Mouse (Mus musculus) left cerebral cortex, postnatal 25 days (tissue): ENCODE data around the gene Gad2. TPM values are rescaled to one million over a fixed set of nuclear protein-coding genes. Genes with fewer than 3 reads are reported as not detected.

Experiments used
- DNase-seq, 2 experiments: peaks; one replicate each; pipeline ENCODE4 v3.0.0; 2022; ENCODE audit warnings: low spot score in 2 of 2, mixed read lengths in 1 of 2
- intact Hi-C: fragments of 180-260 bp; cut with DNase I; formaldehyde crosslinking; loops from one replicate; pipeline ENCODE4 v1.15.1; 2025
- total RNA-seq, 2 experiments: library from RNA; stranded (reverse); gene quantifications; 2 replicates each; pipeline ENCODE4 v1.2.3; 2021

Gad2 gene
- total RNA-seq, 2 experiments from 2014 or later: 96.1 to 139 TPM

DNA sequence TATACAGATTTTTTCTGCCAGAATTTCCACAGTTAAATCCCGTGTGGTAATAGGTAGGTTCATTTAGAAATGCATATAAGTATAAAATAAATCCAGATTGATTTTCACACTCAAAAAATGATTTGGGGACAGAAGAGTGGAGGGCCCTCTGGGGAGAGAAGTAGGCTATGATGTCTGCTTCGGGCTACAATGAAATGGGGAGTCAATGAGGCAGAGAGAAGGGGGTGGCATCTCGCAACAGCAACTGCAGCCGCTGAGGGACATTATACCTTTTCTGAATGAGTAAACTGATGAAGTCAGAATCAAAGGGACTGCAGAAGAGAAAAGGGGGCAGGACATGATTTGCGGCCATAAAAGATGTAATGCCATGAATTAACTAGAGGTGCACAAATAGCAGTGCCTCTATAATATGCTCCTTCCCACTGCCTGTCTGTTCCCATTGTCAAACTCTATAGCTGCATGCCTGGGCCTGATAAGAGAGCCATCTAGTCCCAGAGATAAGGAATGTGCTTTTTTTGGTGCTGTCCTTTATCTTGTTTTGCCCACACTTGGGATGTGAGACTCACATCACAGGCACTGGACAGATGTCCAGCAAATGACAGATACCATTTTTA is 5.9 kb downstream of the Gad2 start:
- no peak for DNase-seq
- intact Hi-C loops: no loop called here

GRCm38 (mm10) chr2:22634766-22635165 is 12.8 kb downstream of the Gad2 start:
- intact Hi-C loops: loop anchor here (5.0 kb wide), 1 partner anchor 88 kb away; no protein-coding TSS in a partner anchor
- no peak for DNase-seq

- no peak for DNase-seq
- intact Hi-C loops: no loop called here
These were observed 24.1 kb downstream of the Gad2 start for GRCm38 (mm10) chr2:22646134-22646533.

GRCm38 (mm10) chr2:22648394-22648793 is 26.4 kb downstream of the Gad2 start:
- intact Hi-C loops: no loop called here
- DNase-seq: no peak

DNA sequence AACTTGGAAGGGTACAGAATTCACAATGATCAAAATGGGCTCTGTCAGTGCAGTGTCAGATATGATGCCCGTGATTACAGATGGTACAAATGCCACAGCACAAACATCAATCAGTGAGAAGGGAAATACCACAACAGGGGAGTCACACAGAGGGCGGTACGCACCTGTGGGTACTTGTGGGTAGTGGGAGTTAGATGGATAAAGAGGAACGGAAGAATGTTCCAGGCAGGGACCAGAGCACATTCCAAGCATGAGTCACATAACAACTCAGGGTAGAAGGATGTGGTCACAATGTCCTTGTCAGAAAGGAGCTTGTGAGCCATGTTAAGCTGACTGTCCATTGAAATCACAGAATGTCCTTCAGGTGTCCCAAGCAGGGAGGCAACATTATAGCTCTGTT is 29.8 kb downstream of the Gad2 start:
- DNase-seq: no peak
- intact Hi-C loops: no loop called here

DNA sequence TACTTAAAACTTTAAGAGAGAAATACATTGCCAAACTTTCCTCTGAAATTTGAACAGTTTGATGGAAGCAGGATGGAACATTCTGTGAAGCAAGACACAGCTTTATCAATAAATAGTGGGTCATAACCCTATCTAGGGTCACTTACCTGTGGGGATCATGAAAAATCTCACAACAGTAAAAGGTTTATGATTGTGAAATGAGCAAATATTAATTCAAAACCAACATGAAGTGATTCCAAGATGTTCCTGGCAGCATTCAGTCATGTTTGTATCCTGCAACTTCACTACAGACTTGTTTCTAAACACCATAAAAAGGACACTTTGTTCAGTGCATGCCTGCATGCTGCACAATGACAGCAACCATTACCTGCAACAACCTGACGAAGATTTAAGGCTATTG is 41.7 kb downstream of the Gad2 start:
- no peak for DNase-seq
- intact Hi-C loops: no loop called here

DNA sequence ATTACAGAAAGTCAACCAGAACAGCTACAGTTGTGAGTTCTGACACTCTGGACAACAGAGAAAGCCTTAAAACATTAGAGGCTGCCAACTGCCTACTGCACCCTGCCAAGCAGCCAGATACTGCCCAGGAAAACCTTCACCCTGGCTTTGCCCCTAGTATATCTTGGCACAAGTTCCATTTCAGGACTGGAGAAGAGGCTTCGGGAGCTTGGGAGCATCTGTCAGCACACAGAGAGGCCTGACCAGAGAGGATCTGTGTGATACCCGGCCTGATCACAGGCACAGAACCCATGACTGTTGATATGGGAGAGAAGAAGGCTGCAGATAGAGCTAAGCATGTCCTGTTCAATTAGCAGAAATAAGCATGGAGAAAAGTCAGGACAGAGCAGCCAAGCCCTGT is 48.4 kb downstream of the Gad2 start:
- intact Hi-C loops: no loop called here
- no peak for DNase-seq

DNA sequence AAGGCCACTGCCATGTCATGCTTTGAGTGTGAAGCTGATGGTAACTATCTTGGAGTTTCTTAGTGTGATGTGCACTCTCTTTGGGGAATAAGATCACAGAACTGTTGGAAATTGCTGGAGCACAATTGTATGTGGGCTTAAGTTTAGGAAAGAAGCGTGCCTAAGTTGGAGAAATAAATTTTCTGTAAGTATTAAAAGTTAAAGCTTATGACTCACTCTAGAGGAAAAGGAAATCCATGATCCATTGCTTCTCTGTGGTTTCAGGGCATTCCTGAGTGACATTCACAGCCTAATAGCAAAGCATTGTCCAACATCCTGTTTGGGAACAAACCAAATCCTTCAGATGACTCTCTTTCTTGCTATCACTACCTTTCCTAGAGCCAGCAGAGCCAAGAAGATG is 49.3 kb downstream of the Gad2 start:
- intact Hi-C loops: no loop called here
- DNase-seq: no peak

- intact Hi-C loops: no loop called here
- no peak for DNase-seq
These were observed 55.1 kb downstream of the Gad2 start for GRCm38 (mm10) chr2:22677066-22677465.

DNA sequence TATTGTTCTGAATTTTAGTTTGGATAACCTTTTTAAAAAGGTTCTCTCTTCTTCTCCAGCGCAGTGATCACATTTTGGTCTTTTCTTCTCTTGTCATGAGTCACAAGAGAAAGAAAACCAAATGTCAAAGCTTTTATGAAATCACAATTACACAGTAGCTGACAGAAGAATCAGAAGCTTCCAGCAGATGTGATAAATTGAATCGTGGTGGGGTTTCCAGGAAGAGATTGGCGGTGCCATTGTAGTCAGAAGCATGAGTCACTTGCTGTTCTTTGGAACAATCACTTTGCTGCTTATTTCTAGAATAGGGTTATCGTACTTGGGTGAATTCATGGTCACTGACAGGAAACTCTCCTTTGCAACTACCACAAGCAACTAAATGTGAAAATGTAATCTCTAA is 57.9 kb downstream of the Gad2 start:
- intact Hi-C loops: no loop called here
- DNase-seq: peak in 1 of 2 experiments; percentile 4

DNA sequence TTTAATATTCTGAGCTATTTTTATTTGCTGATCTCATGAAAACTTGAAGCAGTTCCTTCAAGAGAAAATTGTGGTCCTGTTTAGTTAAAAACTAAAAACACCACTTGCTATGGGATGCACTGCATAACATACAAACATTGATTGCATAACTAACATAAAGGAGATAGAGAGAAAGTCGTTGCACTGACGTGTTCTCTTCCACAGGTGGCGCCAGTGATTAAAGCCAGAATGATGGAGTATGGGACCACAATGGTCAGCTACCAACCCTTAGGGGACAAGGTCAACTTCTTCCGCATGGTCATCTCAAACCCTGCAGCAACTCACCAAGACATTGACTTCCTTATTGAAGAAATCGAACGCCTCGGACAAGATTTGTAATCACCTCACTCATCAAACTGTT is 68.0 kb downstream of the Gad2 start:
- intact Hi-C loops: no loop called here
- DNase-seq: no peak

GRCm38 (mm10) chr2:22704780-22705727 is 83.0 kb downstream of the Gad2 start:
- intact Hi-C loops: no loop called here
- peak in 1 of 2 experiments; percentile 26 for DNase-seq

- intact Hi-C loops: no loop called here
- DNase-seq: no peak
These were observed 84.2 kb downstream of the Gad2 start for GRCm38 (mm10) chr2:22706233-22706632.

GRCm38 (mm10) chr2:22721522-22722470 is 99.8 kb downstream of the Gad2 start:
- peak; percentile 82 to 92 for DNase-seq
- intact Hi-C loops: loop anchor here (1.0 to 5.0 kb wide), 3 partner anchors 89 to 779 kb away; no protein-coding TSS in a partner anchor

DNA sequence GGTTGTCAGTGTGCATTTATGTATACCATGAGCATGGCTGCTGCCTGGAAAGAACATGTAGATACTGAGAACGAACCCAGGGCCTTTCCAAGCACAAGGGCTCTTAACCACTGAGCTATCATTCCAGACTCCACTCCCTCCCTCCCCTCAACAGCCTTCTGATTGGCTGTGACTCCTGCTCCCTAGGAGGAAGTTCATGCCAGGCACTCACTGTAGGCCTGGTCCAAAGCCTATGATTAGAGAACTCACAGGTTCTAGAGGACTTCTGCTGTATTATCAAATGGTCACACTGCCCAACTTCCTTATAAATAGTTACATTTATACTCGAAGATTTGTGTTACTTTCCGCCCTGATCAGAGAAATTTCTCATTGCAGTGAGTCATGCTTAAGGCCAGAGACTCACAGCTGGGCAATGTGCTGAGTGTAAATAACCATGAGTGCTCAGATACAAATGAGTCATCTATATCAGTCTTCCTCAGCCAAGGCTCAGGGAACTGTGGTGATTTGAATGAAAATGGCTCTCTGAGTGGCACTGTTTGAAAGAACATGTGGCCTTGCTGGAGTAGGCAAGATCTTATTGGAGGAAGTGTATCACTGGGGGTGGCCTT is 102.0 kb downstream of the Gad2 start:
- intact Hi-C loops: loop anchor here (5.0 kb wide), 2 partner anchors 92 to 782 kb away; no protein-coding TSS in a partner anchor

GRCm38 (mm10) chr2:22727113-22727512 is 105.1 kb downstream of the Gad2 start:
- intact Hi-C loops: no loop called here
- no peak for DNase-seq

More for the DNA sequence above, 102.0 kb downstream of the Gad2 start:
- DNase-seq: peak in 1 of 2 experiments; percentile 37

DNA sequence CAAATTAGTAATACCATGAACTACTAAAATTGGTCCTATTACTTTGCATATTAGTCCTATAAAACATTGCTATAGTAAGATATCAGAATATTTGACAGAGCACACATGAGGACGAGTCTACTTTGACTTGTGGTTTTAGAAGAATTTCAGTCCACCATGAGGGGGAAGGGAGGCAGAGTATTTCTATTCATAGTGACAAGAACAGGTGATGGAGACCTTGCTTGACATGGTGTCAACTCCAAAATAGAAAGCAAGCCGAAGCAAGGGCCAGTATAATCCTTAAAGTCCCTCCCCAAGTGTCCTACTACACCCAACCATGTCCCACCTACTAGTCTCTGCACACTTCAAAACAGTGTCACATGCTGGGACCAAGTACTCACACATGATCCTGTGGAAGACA is 114.1 kb downstream of the Gad2 start:
- intact Hi-C loops: no loop called here
- no peak for DNase-seq

GRCm38 (mm10) chr2:22739369-22739768 is 117.4 kb downstream of the Gad2 start:
- intact Hi-C loops: no loop called here
- DNase-seq: no peak

DNA sequence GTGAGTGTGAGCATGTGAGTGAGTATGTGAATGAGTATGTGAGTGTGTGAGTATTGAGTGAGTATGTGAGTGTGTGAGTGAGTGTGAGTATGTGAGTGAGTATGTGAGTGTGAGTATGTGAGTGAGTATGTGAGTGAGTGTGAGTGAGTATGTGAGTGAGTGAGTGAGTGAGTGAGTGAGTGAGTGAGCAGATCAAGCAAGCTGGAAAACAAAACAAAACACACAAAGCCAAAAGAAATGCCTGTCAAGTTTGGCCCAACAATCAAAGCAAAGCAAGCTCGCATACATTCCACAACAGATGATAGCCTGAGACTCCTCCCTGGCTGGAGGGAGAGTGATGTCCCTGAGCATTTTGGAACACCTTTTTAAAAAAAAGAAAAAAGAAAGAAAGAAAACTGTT is 118.4 kb downstream of the Gad2 start:
- DNase-seq: no peak
- intact Hi-C loops: loop anchor here (5.0 kb wide), 1 partner anchor 122 kb away; no protein-coding TSS in a partner anchor
